Mouse (Mus musculus): Measurements from ENCODE around the gene Cdh4.

GRCm38 (mm10) chr2:179526976-179527375 lies 84.7 kb downstream of the Cdh4 start:
- TF ChIP-seq CTCF (IDR thresholded peaks at IDR 0.05; ENCODE audit: borderline replicate concordance, insufficient read depth, low read depth, low read length) (no peak), POLR2A (IDR thresholded peaks at IDR 0.05; ENCODE audit: borderline replicate concordance, insufficient read depth, low read length) (no peak)

Measured in cerebellum, adult 2 months (tissue).